Mouse (Mus musculus): ENCODE data around the gene Ubl7.

Gene Ubl7

GRCm38 (mm10) chr9:57921491-57922060 lies 10.8 kb downstream of the Ubl7 start:
- DNase-seq, result peak; percentile 42

DNA sequence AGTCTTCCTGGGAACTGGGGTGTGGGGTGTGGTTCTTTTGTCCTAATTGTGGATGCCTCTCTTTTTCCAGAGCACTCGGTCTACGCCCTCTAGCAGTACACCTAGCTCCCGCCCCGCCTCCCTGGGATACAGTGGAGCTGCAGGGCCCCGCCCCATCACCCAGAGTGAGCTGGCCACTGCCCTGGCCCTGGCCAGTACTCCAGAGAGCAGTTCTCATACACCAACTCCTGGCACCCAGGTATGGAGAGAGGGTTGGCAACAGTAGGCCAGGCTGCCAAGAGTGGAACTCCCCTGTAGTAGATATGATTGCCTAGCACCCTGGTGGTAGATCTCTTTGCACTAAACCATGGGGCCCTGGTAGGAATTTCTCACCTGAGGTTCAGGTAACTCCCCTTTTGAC lies 11.6 kb downstream of the Ubl7 start:
- no peak for DNase-seq

DNA sequence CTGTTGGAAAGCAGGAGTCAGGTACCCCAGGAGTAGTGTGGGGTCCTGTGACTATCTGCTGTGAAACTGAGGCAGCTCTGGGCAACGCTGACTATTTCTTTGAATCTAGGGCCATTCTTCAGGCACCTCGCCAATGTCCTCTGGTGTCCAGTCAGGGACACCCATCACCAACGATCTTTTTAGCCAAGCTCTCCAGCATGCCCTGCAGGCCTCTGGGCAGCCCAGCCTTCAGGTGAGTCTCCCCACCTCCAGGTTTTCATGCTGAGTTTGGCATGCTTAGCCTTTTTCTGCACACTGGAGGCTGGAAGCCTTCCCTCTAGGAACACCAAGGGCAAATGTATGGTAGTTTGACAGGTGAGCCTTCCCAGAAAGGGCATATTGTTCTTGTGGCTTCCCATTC lies 12.3 kb downstream of the Ubl7 start:
- DNase-seq, result no peak

DNA sequence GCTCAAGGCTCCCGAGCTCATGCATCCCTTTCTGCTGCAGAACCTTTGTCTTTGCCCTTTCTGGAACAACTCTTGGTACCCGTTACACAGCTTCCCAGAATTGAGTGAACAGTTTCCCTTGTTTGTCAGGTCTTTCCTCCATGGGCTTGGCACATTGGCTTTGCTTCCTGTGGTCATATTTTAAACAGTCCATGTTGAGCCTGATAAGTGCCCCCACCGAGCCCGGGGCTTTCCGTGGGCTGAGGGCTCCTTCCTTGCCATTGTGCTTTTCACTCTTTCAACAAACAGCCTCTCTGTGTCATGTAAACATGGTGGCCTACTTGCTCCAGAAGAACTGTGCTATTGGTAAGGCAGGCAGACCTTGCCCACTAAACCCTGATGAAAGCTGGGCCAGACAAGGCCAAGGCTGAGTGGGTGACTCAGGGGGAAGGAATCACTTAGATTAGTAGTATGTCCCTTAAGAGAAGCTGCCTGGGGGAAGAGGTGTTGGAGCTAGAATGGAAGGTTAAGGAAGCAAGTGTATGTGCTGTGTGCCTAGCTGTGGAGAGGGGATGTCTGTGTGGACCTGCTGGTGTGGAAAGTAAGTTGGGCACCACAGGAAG lies 20.5 kb downstream of the Ubl7 start:
- DNase-seq, result no peak

DNA sequence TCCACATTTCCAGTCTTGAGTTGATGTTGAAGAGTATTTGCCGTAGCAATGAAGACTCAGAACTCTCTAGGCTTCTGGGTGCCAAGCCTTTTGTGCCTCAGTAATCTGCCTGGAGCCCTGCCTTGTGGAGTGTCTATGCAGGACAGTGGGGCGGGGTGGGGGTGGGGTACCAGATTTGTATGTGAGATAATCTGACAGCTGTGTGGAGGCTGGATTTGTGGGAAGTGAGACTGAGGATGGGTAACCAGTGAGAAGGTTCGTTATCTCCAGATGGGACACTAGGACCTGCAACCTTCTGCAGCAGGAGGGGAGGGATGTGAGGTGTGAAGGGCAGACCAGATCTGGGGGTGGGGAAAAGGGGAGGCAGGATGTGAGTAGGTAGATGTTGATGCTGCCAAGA lies 21.5 kb downstream of the Ubl7 start:
- DNase-seq, result peak; percentile 52

DNA sequence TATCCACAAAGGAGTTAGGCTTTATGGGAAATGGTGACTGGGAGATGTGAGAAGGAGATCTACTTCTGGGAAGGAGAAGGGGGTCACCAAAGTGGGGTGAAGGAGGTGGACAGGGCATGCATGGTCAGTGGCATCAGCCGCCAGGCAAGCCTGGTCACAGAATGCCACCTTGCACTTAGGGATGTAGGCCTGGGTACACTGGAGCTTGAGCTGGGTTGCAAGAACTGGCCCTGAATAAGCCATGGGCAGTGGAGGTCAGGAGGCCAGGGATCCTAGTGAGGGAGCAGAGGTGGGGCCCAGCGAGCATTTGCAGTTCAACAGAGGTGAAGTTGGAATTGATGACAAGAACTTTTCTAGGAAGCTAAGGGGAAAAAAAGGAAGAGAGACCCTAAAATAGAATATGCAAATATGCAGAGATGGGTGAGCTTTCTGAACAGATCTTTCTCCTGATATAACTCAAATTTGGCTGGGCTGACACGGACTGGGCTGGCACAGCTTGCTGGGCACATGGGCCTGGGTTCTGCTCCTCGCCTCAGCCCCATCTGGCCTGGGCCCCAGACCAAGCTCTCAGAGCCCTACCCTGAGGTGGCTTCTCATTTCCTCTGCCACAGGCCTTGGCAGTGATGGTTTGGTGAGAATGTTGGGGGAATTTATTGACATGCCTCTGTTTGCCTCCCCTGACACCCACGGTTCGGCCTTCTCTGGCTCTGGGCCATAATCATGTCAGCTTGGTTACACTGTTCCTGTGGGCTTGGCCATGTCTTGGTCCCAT lies 22.2 kb downstream of the Ubl7 start:
- peak; percentile 82 for DNase-seq

- peak; percentile 78 for DNase-seq
These were observed 25.1 kb downstream of the Ubl7 start for GRCm38 (mm10) chr9:57935683-57936437.

DNA sequence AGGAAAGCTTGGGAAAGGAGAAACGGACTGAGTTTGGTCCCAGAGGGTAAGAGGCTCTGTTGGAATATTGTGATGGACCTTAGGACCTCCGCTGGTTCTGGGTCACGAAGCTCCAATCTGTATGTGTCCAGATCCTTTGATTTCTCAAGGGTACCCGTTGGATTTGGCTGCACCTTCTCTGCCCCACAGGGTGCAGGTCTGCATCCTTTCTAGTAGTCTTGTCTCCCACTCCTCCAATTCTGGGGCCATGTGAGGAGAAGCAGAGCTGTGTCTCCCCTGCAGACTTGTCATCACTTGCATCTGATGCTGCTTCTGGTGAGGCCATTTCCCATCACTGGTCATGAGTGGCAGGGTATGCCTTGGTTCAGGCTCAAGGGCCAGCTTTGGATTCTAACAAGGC lies 26.4 kb downstream of the Ubl7 start:
- DNase-seq, result no peak

DNA sequence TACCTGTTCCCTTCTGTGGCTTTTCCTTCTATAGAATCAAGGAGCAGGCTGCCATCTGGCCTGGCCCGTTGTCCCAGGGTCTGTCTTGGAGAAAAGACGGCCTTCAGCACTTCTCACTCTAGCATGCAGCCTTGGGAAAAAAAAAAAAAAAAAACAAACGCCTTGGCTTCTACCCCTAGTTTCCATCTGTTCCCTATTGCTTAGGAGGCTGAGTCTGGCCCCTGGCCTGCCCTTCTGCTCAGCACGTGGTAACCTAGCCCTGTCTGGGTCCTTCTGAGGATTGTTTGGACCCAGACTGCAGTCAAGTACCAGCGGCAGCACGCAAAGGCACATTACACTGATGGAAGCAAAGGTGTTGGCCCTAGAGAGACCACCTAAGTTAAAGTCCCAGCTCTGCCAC lies 26.9 kb downstream of the Ubl7 start:
- no peak for DNase-seq

DNA sequence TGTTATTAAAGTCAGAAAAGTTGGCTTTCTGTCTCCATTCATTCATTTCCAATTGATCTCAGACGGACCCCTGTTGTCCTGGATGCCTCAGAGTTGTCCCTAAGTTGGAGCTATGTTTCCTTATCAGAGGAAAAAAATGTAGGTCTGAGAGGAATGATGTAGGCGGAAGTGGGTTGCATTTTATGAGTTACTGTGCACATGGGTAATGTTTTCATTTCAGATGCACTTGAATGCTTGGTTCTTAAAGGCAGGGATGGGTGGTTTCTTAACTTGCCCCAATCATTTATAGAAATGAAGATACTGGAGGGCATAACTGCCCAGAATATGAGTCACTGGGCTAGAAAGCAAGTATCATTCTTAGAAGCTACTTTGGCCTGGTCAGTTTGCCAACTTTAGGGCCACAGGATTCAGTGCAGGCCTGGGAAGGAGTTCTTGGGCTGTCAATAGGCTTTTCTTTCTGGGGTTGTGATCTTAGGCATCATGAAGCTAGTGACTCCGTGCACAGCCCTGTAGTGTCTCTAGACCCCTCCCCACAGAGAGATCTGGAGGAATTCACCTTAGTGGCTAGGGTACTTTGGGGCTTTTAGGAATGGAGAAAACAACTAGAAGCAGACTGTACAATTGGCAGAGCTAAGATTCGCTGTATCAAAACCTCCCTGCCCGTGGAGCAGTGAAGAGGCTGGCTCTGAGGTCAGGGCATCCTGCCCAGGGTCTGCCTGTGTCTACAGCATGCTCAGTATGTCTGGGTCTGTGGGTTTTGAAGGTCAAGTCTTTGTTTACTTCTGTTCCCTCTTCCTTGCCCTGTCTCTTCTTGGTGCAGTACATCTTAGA lies 27.7 kb downstream of the Ubl7 start:
- no peak for DNase-seq

DNA sequence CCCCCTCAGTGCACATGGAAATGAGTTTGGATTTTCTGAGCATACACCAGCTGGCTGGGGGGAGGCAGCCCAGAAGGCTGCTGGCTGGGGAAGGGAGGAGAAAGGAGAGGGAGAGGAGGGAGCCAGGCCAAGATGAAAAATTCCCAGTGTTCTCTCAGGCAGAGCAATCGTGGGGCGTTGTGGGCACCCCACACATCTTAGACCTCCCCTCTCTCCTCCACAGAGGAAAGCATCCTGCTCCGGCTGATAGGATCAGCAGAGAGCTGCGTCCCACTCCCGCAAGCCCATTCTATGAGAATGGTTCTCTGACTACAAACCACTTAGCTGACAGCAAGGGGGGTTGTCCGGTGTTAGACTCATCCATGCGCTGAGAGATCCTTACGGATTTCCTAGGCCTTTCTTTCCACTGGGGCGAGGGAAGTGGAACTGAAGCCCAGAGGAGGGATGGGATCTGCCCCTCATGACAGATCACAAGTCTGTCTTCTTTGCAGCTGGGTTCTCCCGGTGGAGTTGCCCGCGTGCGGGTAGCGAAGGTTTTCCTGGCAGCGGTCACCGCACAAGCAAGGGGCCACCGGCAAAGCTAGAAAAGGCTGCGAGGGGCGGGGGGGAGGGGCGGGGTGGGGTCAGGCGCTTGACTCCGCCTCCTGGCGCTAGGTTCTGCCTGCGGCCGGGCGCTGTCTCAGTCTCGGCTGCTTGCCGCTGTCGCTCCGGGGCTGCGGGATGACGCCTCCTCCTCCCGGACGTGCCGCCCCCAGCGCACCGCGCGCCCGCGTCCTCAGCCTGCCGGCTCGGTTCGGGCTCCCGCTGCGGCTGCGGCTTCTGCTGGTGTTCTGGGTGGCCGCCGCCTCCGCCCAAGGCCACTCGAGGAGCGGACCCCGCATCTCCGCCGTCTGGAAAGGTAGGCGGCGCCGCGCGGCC lies 28.9 kb downstream of the Ubl7 start, which contains the start of gene Sema7a:
Gene Sema7a (plus strand): TSS at position 682 of the 918 bp plus-strand sequence.
- peak; percentile 82 for DNase-seq

DNA sequence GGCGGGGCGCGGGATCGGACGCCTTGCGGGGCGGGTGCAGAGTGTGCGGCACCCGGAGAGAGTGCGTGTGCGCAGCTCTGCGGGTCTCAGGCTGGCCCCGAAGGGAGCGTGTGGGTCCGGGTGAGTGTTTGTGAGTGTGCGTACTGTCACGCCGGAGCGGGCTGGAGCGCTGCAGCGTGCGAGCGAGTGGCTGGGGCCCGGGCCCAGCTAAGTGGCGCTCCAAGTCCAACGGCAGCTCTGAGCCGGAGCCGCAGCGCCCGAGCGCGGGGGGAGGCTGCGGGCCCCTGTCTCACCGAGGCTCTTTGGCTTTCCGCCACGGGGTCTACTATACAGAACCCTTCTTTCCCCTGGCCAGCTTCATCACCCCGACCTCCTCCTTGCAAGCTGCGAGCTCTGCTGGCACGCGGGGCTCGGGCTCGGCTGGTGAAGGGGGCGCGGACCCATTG lies 29.6 kb downstream of the Ubl7 start:
- peak; percentile 42 for DNase-seq

DNA sequence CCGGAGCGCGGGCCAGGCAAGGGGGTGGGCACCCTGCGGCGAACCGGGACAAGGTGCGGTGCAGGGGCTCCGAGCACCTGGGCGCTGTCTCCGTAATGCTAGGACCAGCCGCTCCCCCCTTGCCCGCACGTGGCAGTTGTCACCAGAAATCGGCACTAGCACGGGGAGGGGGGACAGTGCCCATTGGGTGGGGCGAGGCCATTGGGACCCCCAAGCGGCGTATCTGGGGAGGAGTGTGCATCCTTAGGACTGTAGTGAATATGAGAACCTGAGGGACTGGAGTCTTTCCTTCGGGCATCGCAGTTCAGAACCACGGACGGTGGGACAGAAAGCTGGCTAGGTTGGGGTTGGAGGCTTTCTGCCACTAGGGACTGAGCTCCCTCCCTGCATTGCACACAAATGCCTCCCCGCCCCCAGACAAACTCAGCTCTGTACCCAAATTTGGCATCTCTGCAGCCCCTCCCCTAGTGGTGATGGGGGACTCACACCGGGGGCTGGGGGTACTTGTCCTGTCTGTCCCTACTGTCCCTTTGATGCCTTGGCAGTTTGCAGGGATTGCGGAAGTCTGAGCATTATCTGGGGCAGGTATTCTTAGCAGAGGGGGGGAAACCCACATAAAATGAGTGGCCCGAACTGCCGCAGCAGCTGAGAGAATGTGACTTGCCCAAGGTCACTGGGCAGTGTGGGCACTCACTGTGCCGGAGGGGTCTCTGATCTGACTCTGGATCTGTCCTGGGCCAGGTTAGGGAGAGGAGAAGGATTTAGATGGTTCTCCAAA lies 30.3 kb downstream of the Ubl7 start:
- DNase-seq, result peak; percentile 44

- DNase-seq, result no peak
These were observed 31.3 kb downstream of the Ubl7 start for GRCm38 (mm10) chr9:57942039-57942438.

- no peak for DNase-seq
These were observed 32.3 kb downstream of the Ubl7 start for GRCm38 (mm10) chr9:57943067-57943466.

- DNase-seq, result no peak
These were observed 33.8 kb downstream of the Ubl7 start for GRCm38 (mm10) chr9:57944572-57944971.

- DNase-seq, result no peak
These were observed 35.2 kb downstream of the Ubl7 start for GRCm38 (mm10) chr9:57945771-57946616.

DNA sequence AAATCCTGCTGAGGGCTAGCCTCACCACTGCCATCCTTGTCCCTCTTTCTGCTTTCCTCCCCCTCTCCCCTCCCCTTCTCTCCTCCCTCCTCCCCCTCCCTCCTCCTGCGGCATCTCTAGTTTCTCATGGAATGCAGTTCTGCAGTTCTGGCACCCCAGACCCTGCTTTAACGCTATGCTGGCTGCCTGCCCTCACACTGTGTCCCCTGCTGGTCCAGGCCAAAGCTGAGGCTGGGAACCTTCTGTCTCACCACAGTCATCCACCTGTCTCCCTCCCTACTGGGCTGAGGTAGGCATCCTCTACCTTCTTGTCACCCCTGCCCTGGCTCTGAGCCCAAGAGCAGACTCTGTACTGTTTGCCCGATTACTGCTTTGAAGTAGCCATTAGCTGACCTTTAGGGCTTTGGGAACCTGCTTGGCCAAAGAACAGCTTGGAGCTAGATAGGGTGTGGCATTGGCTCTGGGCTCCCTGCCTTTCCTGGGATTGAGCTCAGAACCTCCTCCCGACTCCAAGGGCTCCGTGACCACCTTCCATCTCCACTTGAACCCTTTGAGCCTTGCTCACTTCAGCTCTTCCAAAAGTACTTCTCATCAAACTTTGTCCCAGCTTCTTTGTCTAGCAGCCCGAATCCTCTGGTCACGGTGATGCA lies 36.7 kb downstream of the Ubl7 start:
- no peak for DNase-seq

DNA sequence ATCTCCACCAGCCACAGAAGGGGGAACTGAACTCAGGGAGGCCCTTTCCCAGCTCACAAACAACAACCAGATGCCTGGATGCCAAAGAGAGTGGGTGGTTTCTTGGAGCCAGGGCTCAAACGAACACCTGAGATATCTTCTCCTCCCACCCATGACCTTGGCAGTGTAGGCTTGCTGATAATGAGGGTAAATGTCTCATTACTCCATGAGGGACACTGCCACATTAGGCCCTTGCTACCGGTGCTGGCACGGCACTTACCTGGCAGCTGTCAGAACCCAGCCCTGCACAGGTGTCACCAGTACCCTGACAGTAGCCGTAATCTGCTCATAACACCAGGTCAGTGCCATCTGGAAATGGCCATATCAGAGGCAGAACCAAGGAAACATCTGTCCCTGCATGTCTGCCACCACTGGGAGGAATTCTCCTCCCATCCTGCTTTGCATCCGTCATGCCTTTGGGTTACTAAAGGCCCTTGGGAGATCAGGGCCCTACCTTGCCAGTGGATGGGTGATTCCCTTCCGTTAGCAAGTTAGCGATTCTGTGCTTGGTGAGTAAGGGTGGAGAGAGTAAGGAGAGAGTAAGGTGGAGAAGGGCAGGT lies 37.7 kb downstream of the Ubl7 start:
- DNase-seq, result no peak
